Mouse (Mus musculus) ES-E14 (cell line): ENCODE measurements around the gene Gamt. TPM values are rescaled to one million over a fixed set of nuclear protein-coding genes. Genes with fewer than 3 reads are reported as not detected.

Experiments used
- DNase-seq: peaks from one replicate; pipeline ENCODE4 v3.0.0-alpha.2; 2013; ENCODE audit warnings: low read depth, low spot score
- H3K27ac ChIP-seq: 2 replicates; pipeline ENCODE4 v1.5.1; 2012; ENCODE audit warnings: low read depth, mild to moderate bottlenecking, low read length, moderate library complexity, mixed read lengths; ENCODE audit not compliant: poor library complexity, insufficient read depth, severe bottlenecking
- H3K36me3 ChIP-seq: 2 replicates; pipeline ENCODE4 v1.6.1; 2012; ENCODE audit warnings: mild to moderate bottlenecking, low read length, moderate library complexity, mixed read lengths; ENCODE audit not compliant: control insufficient read depth, poor library complexity, insufficient read depth, severe bottlenecking
- H3K4me1 ChIP-seq, 2 experiments: fragments of 150-350 bp in 1 of 2; sonication (generic) in 1 of 2; 2 replicates each; pipeline ENCODE4 v1.6.1; 2012; ENCODE audit warnings: low read length in 2 of 2, mild to moderate bottlenecking in 1 of 2, mixed read lengths in 1 of 2; ENCODE audit not compliant: control insufficient read depth in 2 of 2, insufficient read depth in 2 of 2, poor library complexity in 1 of 2
- H3K4me3 ChIP-seq, 2 experiments: fragments of 150-350 bp in 1 of 2; sonication (generic) in 1 of 2; 2 replicates each; pipeline ENCODE4 v1.5.1; 2012; ENCODE audit warnings: low read length in 2 of 2, low read depth in 1 of 2, mild to moderate bottlenecking in 1 of 2, mixed read lengths in 1 of 2; ENCODE audit not compliant: insufficient read depth in 1 of 2, poor library complexity in 1 of 2, severe bottlenecking in 1 of 2
- H3K9ac ChIP-seq: 2 replicates; pipeline ENCODE4 v1.6.1; 2012; ENCODE audit warnings: low read depth, mild to moderate bottlenecking, low read length, mixed read lengths; ENCODE audit not compliant: poor library complexity, insufficient read depth, severe bottlenecking
- H3K9me3 ChIP-seq: fragments of 150-350 bp; sonication (generic); 2 replicates; pipeline ENCODE4 v1.6.1; 2012; ENCODE audit warnings: low read depth, mild to moderate bottlenecking, low read length; ENCODE audit not compliant: control insufficient read depth, insufficient read depth
- CHD2 ChIP-seq: IDR thresholded peaks from 2 replicates; pipeline ENCODE4 v1.6.1; 2014; ENCODE audit warnings: mild to moderate bottlenecking, low read depth, low read length, inconsistent platforms
- HCFC1 ChIP-seq: IDR thresholded peaks from 2 replicates; pipeline ENCODE4 v1.6.1; 2012; ENCODE audit warnings: low read length, inconsistent platforms, borderline replicate concordance; ENCODE audit not compliant: insufficient read depth
- MAFK ChIP-seq: IDR thresholded peaks from 2 replicates; pipeline ENCODE4 v1.6.1; 2014; ENCODE audit warnings: mild to moderate bottlenecking, low read depth, low read length, inconsistent platforms; ENCODE audit not compliant: insufficient read depth
- ZC3H11A ChIP-seq: IDR thresholded peaks from 2 replicates; pipeline ENCODE4 v1.6.1; 2012; ENCODE audit warnings: low read depth, mild to moderate bottlenecking, inconsistent platforms, low read length, borderline replicate concordance
- ZNF384 ChIP-seq: IDR thresholded peaks from 2 replicates; pipeline ENCODE4 v1.6.1; 2012; ENCODE audit warnings: low read depth, low read length, inconsistent platforms
- in situ Hi-C, 2 experiments: fragments of 600-800 bp; cut with MboI; formaldehyde crosslinking; loops; one replicate each; pipeline ENCODE4 v1.15.1; 2025; ENCODE audit warnings: low sequenced_read_pairs in 2 of 2, inconsistent platforms in 1 of 2; ENCODE audit not compliant: unreplicated experiment in 2 of 2
- total RNA-seq: library from RNA; depleted of rRNA; stranded (reverse); fragments of 300-350 nt; gene quantifications from 2 replicates; pipeline ENCODE4 v1.2.3, GENCODE M21; 2012; rRNA removed

Gamt gene
- total RNA-seq, 1 experiment = 2.9 TPM

GRCm38 (mm10) chr10:80208248-80208647 lies 52.6 kb downstream of the Gamt start:
- peaks cover 2 to 20% of the 10 kb centered on the region in 2 experiments; a peak in 2 of 4 replicates for H3K4me1 ChIP-seq
- no peak for DNase-seq
- H3K27ac ChIP-seq = no peak overlapping the region
- in situ Hi-C loops = no loop called here
- H3K36me3 ChIP-seq = no peaks in the 10 kb centered on the region
- H3K4me3 ChIP-seq = no peak overlapping the region
- H3K9me3 ChIP-seq = no peaks in the 10 kb centered on the region
- H3K9ac ChIP-seq = no peak overlapping the region
- TF ChIP-seq CHD2 (no peak), ZC3H11A (no peak), HCFC1 (no peak), ZNF384 (no peak), MAFK (no peak)

Other genes starting within 250 kb of the Gamt start
- 17.0 and 20.9 TPM in 2 replicates for gene Arhgap45, start 244.4 kb downstream of the Gamt start, total RNA-seq
- gene Polr2e, start 221.2 kb downstream of the Gamt start, total RNA-seq = 266 and 293 TPM in 2 replicates
- 1,456 and 1,919 TPM in 2 replicates for gene Gpx4, start 213.8 kb downstream of the Gamt start, total RNA-seq
- 36.6 and 49.3 TPM in 2 replicates for gene Sbno2, start 155.4 kb downstream of the Gamt start, total RNA-seq
- gene Stk11, start 145.2 kb downstream of the Gamt start, total RNA-seq = 124 and 141 TPM in 2 replicates
- 217 and 226 TPM in 2 replicates for gene Atp5d, start 122.4 kb downstream of the Gamt start, total RNA-seq
- gene Cbarp, start 120.2 kb downstream of the Gamt start, total RNA-seq = 20.9 and 41.0 TPM in 2 replicates
- 38.3 and 42.6 TPM in 2 replicates for gene Midn, start 112.7 kb downstream of the Gamt start, total RNA-seq
- gene Cirbp, start 95.0 kb downstream of the Gamt start, total RNA-seq = 69.6 and 105 TPM in 2 replicates
- 25.4 and 31.2 TPM in 2 replicates for gene 1600002K03Rik, start 88.1 kb downstream of the Gamt start, total RNA-seq
- 2.7 and 3.4 TPM in 2 replicates for gene Efna2, start 81.5 kb downstream of the Gamt start, total RNA-seq
- 80.8 and 115 TPM in 2 replicates for gene Mum1, start 34.6 kb downstream of the Gamt start, total RNA-seq
- 205 and 290 TPM in 2 replicates for gene Ndufs7, start 11.9 kb downstream of the Gamt start, total RNA-seq
- 121 and 154 TPM in 2 replicates for gene Dazap1, start 474 bp upstream of the Gamt start, total RNA-seq
- 2,505 and 2,820 TPM in 2 replicates for gene Rps15, start 31.4 kb upstream of the Gamt start, total RNA-seq
- gene Apc2, start 35.0 kb upstream of the Gamt start, total RNA-seq = 4.4 and 4.6 TPM in 2 replicates
- gene 2310011J03Rik, start 59.5 kb upstream of the Gamt start, total RNA-seq = 29.6 and 33.4 TPM in 2 replicates
- gene Pcsk4, start 68.5 kb upstream of the Gamt start, total RNA-seq = 1.4 and 3.3 TPM in 2 replicates
- 13.3 and 21.8 TPM in 2 replicates for gene Reep6, start 68.9 kb upstream of the Gamt start, total RNA-seq
- gene Adamtsl5, start 87.4 kb upstream of the Gamt start, total RNA-seq = 2.1 and 2.4 TPM in 2 replicates
- 6.0 and 17.4 TPM in 2 replicates for gene Plk5, start 95.4 kb upstream of the Gamt start, total RNA-seq
- gene Mex3d, start 126.6 kb upstream of the Gamt start, total RNA-seq = 27.1 and 28.9 TPM in 2 replicates
- gene Mbd3, start 138.5 kb upstream of the Gamt start, total RNA-seq = 131 and 134 TPM in 2 replicates
- gene Uqcr11, start 145.8 kb upstream of the Gamt start, total RNA-seq = 995 and 1,362 TPM in 2 replicates
- gene Tcf3, start 172.6 kb upstream of the Gamt start, total RNA-seq = 90.9 and 108 TPM in 2 replicates
- not detected in 2 replicates for gene Onecut3, start 233.8 kb upstream of the Gamt start, total RNA-seq